Mouse (Mus musculus) gonadal fat pad, adult 2 months (tissue): ENCODE data around the gene Stard10. TPM values are rescaled to one million over a fixed set of nuclear protein-coding genes. Genes with fewer than 3 reads are reported as not detected.

ENCODE experiments used
- DNase-seq: peaks from one replicate; pipeline ENCODE4 v3.0.0-alpha.2; 2012; ENCODE audit warnings: low read depth
- polyA plus RNA-seq: library from polyadenylated mRNA; depleted of rRNA; stranded (reverse); fragments of >200 nt; gene quantifications from 2 replicates; pipeline ENCODE4 v1.2.3, GENCODE M21; 2012

Gene Stard10
- polyA plus RNA-seq, 1 experiment: 185 TPM

DNA sequence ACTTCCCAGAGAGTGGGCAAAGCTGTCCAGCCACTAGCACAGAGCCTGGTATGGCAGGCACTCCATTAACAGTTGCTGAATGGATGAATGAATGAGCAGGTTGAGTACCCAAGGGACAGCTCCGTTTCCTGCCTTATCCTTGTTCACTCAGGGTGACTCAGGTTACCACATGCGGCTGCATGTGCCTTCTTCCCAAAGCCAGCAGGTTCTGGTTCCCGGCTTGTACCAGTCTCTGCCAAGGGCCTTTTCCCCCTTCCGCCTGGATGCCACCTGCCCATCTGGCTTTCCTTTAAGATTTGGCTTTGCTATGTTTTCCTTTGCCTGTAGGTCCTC lies 13.9 kb downstream of the Stard10 start:
- DNase-seq: no peak

DNA sequence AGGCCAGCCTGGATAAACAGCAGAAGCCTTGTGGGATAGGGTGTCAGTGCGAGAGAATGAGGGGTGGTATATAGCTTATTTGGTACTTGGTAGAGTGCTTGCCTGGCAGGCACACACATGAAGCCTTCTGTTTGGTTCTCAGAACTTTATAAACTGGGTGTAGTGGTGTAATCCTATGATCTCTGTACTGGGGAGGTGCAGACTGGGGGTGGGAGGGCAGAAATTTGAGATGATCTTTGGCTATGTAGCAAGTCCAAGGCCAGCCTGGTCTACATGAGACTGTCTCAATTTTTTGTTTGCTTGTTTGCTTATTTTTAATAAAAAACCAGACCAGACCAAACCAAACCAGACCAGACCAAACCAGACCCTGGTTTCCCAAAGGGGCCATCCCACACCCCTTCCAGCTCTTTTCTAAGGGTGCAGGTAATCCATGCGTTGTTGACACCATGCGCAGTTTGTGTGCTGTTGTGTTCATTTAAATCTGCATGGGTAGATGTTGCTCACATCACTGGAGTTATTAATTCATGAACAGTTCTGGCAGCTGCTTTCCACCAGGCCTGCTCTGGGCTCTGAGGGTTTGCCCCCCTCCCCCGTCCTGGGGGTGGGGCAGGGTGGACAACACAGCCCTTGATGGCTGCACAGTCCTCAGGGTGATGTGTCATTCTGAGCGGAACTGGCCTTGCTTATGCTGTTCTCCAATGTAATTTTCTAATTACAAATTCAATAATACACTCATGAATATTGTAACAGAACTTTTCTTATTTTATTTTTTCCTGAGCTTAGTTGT lies 15.4 kb downstream of the Stard10 start:
- DNase-seq: no peak

GRCm38 (mm10) chr7:101335228-101335627 lies 18.3 kb downstream of the Stard10 start:
- DNase-seq: no peak

DNA sequence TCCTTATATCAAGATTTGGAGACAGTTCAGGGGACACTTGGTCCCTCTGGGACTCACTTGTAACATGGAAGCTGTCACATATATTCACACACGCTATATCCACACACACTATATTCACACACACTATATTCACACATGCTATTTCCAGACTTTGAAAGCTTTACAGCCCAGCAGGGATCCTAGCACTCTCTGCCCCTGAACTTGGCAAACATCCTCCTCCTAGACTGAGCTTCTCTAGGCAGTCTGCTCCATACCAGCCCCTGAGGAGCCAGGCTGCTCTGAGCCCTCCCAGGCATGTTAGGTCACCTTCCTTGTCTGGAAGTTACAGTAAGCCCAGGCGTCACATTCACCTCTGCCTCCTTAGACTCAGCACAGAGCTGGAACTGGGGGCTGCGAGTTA lies 19.8 kb downstream of the Stard10 start:
- no peak for DNase-seq

- DNase-seq: no peak
Measured at GRCm38 (mm10) chr7:101337401-101337800, 20.5 kb downstream of the Stard10 start.

- DNase-seq: no peak
Measured at GRCm38 (mm10) chr7:101341405-101341804, 24.5 kb downstream of the Stard10 start.

- no peak for DNase-seq
Measured at GRCm38 (mm10) chr7:101343135-101343534, 26.2 kb downstream of the Stard10 start.

DNA sequence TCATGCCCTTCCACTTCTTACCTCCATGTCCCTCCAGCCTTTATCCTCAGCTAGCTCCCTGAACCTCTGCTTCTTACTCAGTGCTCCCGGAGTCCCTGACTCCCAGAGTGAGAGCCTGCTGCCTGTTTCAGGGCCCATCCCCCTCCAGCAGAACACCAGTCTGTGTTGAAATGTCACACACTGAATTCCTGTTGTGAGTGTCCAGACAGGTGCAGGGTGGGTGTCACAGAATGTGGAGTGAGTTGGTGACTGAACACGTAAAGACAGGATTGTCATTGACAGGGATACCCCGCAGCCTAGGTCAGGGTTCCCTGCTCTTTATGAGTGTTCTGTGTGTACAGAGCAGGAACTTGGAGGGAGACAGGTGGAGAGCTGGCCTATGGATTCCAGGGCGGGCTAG lies 28.0 kb downstream of the Stard10 start:
- DNase-seq: no peak

DNA sequence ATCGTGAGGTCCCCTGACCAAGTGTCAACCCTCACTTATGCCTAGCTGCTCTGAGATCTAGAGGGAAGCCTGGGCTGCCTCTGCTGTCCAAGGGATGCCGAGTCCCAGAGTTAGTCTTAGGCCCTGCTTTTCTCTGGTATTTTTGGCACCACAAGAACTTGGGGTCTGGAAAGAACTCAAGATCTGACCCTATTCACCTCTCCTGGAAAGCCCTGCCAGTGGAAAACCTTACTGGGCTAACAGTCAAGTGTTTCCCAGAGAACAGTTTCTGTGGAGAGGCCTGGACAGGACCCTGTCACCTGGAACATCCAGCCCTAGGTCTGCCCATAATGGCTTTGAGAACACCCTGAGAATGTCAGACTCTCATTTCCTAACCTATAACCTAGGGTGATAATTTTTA lies 30.1 kb downstream of the Stard10 start:
- no peak for DNase-seq

- no peak for DNase-seq
Measured at GRCm38 (mm10) chr7:101347767-101348270, 30.9 kb downstream of the Stard10 start, which contains the start of gene Arap1. Gene Arap1, plus strand, starts transcription at chr7:101348067.

- no peak for DNase-seq
Measured at GRCm38 (mm10) chr7:101348312-101348711, 31.4 kb downstream of the Stard10 start.

DNA sequence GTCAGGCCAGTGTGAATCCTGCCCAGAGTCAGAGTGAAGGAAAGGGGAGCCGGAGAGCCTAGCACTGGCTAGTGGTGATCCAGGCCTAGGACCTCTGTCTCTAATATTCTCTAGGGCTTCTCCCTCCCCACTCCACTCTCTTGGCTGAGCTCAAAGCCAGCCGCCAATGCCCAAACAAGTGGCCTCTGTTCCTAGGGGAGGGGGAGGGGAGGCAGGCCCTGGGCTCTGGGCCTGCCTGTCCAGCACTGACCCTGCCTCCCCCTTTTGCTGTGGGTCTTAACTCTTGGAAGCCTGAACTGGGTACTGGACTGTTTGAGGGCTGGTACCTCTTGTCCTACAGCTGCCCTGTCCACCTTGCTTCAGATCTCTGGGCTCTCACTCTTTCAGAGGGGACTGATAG lies 33.0 kb downstream of the Stard10 start:
- DNase-seq: no peak

DNA sequence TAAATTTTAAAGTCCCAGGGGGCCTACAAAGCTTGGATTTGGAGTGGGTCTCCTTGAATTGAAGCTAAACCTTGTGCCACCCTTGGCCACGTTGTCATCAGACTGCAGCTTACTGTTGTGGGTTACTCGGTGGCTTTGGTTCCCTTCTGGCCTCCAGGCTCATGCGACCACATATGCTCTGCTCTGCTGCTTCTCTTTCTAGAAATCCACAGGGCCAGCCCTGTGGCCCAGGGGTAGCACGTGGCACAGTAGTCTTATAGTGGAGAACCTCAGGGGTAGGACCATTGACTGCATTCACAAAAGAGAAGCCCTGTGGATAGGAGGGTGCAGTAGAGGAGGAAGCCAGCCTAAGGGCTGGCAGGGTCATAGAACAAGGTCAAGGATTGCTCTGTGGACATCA lies 35.5 kb downstream of the Stard10 start:
- DNase-seq: no peak

DNA sequence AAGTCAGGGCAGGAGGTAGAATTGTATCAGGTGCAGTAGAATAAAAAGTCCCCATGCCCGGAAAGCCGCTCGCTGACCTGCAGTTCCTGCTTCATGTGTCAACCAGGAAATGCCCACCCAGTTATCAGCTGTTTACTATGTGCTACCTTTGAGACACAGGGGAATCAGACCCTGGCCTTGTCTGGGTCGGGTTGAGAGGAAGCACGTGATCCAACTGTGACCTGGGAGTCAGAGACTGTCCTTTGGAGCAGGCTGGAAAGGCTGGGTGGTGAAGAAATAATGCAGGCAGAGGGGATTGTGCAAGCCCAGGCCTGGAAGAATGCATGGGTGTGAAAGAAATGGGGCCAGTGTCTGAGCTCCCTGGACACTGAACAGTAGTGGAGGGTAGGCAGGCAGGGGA lies 37.5 kb downstream of the Stard10 start:
- DNase-seq: no peak

DNA sequence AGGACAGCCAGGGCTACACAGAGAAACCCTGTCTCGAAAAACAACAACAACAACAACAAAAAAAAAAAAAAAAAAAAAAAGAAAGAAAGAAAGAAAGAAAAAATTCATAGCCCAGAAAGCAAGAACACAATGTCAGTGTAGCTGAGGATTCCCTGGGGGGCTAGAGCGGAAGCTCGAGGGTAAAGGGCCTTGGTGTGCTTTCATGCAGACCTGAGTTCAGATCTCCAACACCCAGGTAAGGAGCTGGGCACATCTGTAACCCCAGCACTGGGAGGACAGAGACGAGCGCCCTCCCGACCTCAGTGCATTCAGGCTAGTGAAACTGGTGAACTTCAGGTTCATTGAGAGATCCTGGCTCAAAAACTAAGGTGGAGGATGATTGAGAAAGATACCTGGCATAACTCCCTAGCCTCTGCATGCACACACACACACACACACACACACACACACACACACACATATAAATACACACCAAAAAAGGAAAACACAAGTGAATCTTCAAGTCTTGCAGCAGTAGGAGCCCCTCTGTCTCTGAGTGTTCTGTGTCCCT lies 38.7 kb downstream of the Stard10 start:
- DNase-seq: no peak

DNA sequence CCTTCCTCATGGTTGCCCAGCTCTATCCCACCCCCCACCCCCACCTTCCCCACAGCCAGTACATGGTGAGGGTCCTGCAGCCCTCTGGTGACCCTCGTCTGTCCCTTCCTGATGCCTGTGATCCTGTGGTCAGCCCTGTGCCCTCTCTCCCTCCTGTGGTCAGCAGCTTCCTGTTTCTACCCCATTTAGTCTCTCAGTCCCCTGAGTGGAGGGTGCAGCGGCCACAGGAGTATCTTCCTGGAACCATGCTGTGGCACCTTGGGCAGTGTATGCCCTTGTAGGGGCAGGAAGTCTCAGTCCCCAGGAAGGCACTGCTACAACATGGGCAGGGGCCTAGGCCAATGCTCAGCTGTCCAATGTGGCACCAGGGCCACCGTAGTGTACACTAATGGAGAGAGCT lies 40.0 kb downstream of the Stard10 start:
- DNase-seq: no peak

- DNase-seq: no peak
Measured at GRCm38 (mm10) chr7:101360406-101360805, 43.5 kb downstream of the Stard10 start.

DNA sequence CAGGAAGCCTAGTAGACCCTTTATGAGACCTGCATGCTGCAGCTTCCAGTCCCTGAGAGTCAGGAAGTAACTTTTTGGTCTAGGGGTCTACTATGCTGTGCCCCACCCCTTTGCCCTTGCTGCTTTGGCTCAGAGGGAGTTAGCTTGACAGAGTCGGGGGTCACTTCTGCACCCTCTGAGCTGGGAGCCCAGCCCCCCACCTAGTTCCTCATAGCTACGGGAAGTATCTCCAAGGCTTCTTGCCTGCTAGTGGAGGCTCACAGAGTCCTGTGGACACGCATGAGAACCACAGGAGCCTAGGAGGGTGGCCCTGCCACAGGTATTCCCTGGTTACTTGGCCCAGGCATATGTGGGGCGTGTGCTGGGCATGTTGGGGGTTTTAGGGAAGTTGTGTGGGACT lies 44.1 kb downstream of the Stard10 start:
- no peak for DNase-seq

DNA sequence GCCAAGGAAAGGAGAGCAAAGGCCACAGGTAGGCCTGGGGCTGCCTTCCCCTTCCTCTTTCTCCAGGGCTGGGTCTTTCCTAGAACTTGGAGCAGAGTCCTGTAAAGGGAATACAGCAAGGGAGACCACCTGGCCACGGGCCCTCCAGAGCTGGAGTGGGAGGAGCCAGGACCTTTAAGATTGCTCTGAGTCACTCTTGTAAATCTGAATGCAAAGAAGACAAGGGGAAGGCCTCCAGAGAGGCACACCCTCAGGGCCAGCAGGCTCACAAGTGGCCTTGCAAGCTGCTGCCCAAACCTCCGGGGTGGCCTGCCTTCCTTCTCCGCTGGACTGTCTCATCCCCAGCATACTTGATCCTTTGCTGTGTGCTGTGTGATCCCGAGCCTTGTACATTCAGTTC lies 44.9 kb downstream of the Stard10 start:
- no peak for DNase-seq

GRCm38 (mm10) chr7:101362791-101363191 lies 45.9 kb downstream of the Stard10 start:
- DNase-seq: no peak

DNA sequence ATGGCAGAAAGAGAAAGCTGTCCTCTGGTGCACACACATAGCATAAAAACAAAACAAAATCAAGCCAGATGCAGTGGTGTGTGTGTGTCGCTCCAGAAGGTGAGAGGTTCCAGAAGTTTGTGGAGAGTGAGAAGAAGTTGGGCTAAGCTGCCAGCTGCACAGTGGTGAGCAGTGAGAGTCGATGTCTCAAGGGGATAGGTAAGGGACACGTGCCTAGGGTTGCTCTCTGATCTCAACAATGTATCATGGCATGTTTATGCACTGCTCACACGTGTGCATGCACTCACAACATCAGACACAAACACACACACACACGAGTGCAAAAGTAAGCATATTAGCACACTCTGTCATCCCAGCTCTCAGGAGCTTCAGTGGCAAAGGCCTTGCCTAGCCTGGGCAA lies 47.0 kb downstream of the Stard10 start:
- no peak for DNase-seq

DNA sequence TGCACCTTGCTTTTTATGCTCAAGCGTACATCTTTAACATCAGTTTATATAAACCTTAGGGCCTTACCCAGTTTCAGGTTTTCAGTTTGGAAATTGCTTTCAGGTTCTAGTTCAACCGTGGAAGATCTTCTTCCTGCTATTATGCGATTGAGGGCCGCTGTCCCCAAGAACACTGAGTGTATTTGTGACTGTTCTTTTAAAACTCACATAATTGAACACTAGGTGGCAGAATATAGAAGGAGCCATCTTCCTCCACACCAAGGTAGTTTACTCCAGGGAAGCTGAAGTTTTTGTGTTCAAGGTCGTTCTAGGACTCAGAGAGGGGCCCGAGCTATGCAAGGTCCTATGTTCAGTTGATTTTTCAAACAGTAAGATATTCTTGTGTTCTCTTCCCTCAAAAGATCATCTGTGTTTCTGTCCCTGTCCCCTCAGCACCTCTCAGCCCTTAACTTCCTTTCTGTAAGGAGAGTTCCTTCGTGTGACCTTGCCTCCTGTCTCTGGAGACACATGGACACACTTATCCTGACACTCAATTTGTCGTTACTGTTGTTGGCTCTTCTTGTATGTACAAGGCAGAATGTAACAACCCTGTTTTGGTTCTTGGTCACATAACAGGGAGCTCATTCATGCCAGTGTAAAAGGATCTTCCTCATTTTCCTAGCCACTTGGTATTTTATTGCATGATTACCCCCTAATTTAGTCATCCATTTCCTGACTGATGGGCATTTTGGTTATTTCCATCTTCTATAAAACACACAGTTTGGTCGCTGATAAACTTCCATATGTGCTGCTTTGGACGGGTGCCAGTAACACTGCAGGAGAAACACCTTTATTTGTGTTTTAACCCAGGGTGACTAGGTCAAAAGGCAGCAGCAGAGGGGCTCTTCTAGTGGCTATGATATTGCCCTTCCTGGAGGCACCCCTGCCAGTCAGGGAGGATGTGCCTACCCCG lies 51.3 kb downstream of the Stard10 start:
- no peak for DNase-seq
